In the genomic region with DNA sequence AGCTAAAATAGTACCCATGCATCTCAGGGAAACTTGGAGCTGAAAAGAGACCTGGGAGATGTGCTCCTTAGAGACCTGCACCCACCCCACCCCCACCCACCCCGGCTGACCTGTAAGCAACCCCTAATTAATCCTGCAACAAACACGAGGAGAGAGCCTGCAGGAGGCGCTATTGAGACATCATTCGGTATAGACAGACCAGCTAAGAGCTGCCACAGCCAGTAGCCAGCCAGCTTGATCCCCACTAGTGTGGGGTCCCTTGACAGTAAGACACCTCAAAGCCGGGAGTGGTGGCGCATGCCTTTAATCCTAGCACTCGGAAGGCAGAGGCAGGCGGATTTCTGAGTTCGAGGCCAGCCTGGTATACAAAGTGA, we compare ENCODE assay signal across 8 mouse cellular contexts. TPM values are rescaled to one million over a fixed set of nuclear protein-coding genes. Genes with fewer than 3 reads are reported as not detected.
A peak's percentile ranks its signal among the peaks of the same experiment; 100 is the strongest.
DNase-seq lines count a peak whose midpoint lies in the region; ATAC-seq and TF ChIP-seq lines count a peak whose summit lies in the region.

No protein-coding gene starts in this region.

- no peaks in the 10 kb centered on the region for H3K79me2 ChIP-seq in liver, adult 2 months (ENCODE audit: control insufficient read depth, insufficient read depth, low read length)
- no peaks in the 10 kb centered on the region for H3K79me2 ChIP-seq in myocyte (ENCODE audit: control insufficient read depth, insufficient read depth)

- no peak for TF ChIP-seq EP300 in stomach, postnatal 0 days (optimal IDR thresholded peaks at IDR 0.05)

- no peaks in the 10 kb centered on the region for H3K4me1 ChIP-seq in liver, adult 2 months (ENCODE audit: control insufficient read depth, insufficient read depth, low read length)
- H3K4me1 ChIP-seq in stomach, postnatal 0 days (replicated peaks; ENCODE audit: control insufficient read depth, insufficient read depth), result no peaks in the 10 kb centered on the region

- peak overlapping the region; percentile 55 for H3ac ChIP-seq in myocyte (ENCODE audit: control insufficient read depth, insufficient read length)

- H3K9ac ChIP-seq in liver, adult 2 months (ENCODE audit: low read depth, low read length), result peak overlapping the region; percentile 96
- peak overlapping the region; percentile 80 for H3K9ac ChIP-seq in stomach, postnatal 0 days (ENCODE audit: low read length)

- H3K9me3 ChIP-seq in stomach, postnatal 0 days (ENCODE audit: control insufficient read depth, low read length), result no peaks in the 10 kb centered on the region

- TF ChIP-seq CTCF in liver, adult 2 months (IDR thresholded peaks at IDR 0.05; ENCODE audit: low read depth, low read length), result peak; percentile 47
- peak; percentile 68 for TF ChIP-seq CTCF in stomach, postnatal 0 days (IDR thresholded peaks at IDR 0.05; ENCODE audit: low read depth)

- H3K27ac ChIP-seq in liver, adult 2 months (replicated peaks; ENCODE audit: insufficient read depth, low read depth, low read length), result peak overlapping the region; percentile 76; the same call in 1 of the 2 replicates
- H3K27ac ChIP-seq in stomach, postnatal 0 days (replicated peaks), result peak overlapping the region; percentile 75

- H3K4me2 ChIP-seq in myocyte (ENCODE audit: low read depth), result peak overlapping the region; percentile 89
- H3K4me2 ChIP-seq in stomach, postnatal 0 days (replicated peaks; ENCODE audit: low read depth), result peak overlapping the region; percentile 92

- ATAC-seq in stomach, postnatal 0 days (ENCODE audit: low FRiP score, low TSS enrichment), result peak; percentile 68

- WGBS in liver, adult 2 months, result 46% methylated on average over 9 of the region's 9 CpGs
- WGBS in stomach, postnatal 0 days, result 44% methylated on average over 9 of the region's 9 CpGs

- DNase-seq in A20 (ENCODE audit: low read depth, low spot score) (peak; percentile 91), adipocyte (ENCODE audit: low spot score) (peak; percentile 93)
- peak; percentile 64 for DNase-seq in embryo, embryonic 9.5 days (ENCODE audit: extremely low spot score)
- DNase-seq in heart, adult 8-10 months (ENCODE audit: low spot score), result peak; percentile 48
- peak; percentile 56 to 66 for DNase-seq in kidney, adult 8-10 months
- peak; percentile 66 for DNase-seq in liver, adult 2 months (ENCODE audit: extremely low read depth, low read depth, low spot score)
- DNase-seq in stomach, postnatal 0 days (ENCODE audit: low spot score), result peak; percentile 83

- H3K4me3 ChIP-seq in liver, adult 2 months (ENCODE audit: insufficient read depth, low read depth, low read length), result peak overlapping the region; percentile 94
- H3K4me3 ChIP-seq in myocyte, result peak overlapping the region; percentile 69
- peak overlapping the region; percentile 67 for H3K4me3 ChIP-seq in stomach, postnatal 0 days (ENCODE audit: low read depth, low read length)

- TF ChIP-seq POLR2A in liver, adult 2 months (IDR thresholded peaks at IDR 0.05; ENCODE audit: extremely low read depth, insufficient read depth, low read length), result no peak
- TF ChIP-seq POLR2A in myocyte (IDR thresholded peaks at IDR 0.05; ENCODE audit: insufficient read length, low read depth), result no peak

- no peaks in the 10 kb centered on the region for H3K27me3 ChIP-seq in liver, adult 2 months (ENCODE audit: control insufficient read depth, insufficient read depth, low read length)
- no peaks in the 10 kb centered on the region for H3K27me3 ChIP-seq in myocyte (ENCODE audit: control insufficient read depth, insufficient read depth, insufficient read length)
- H3K27me3 ChIP-seq in stomach, postnatal 0 days (ENCODE audit: control insufficient read depth, insufficient read depth, low read length), result no peaks in the 10 kb centered on the region

- no peaks in the 10 kb centered on the region for H3K36me3 ChIP-seq in liver, adult 2 months (ENCODE audit: control insufficient read depth, insufficient read depth, low read length)
- H3K36me3 ChIP-seq in myocyte (ENCODE audit: control insufficient read depth, insufficient read depth), result no peaks in the 10 kb centered on the region
- no peaks in the 10 kb centered on the region for H3K36me3 ChIP-seq in stomach, postnatal 0 days (ENCODE audit: control insufficient read depth, insufficient read depth, low read length)

TF ChIP-seq in myocyte, 11 proteins besides CTCF, POLR2A, EP300 and RAD21:
- TF ChIP-seq POLR2AphosphoS2 (IDR thresholded peaks at IDR 0.05; ENCODE audit: insufficient read length, low read depth) (no peak), TCF3 (IDR thresholded peaks at IDR 0.05; ENCODE audit: insufficient read length, low read depth) (no peak), MYOG (IDR thresholded peaks at IDR 0.05; ENCODE audit: control insufficient read depth in 1 of 3, insufficient read depth in 1 of 3, insufficient read length in 2 of 3, low read depth in 2 of 3) (no peak), USF1 (IDR thresholded peaks at IDR 0.05; ENCODE audit: low read depth) (no peak), MYOD1 (IDR thresholded peaks at IDR 0.05; ENCODE audit: control insufficient read depth in 1 of 3, insufficient read length in 2 of 3, low read depth in 2 of 3) (no peak), SRF (IDR thresholded peaks at IDR 0.05; ENCODE audit: control insufficient read depth, insufficient read length, low read depth) (no peak), REST (IDR thresholded peaks at IDR 0.05; ENCODE audit: insufficient read depth, insufficient read length) (no peak), MAX (IDR thresholded peaks at IDR 0.05; ENCODE audit: low read depth) (no peak), CEBPB (IDR thresholded peaks at IDR 0.05; ENCODE audit: insufficient read depth, poor library complexity, severe bottlenecking) (no peak)

RNA-seq across cellular contexts. Expression of a gene that starts 0.7 kb away (rescaled TPM):
- total RNA-seq in heart, adult 8-10 months (2022), result 10 to 100 TPM in 1 of 4 experiments, 1 to 10 TPM in 3; 6.3 to 11.9 (median 7.9) TPM
- total RNA-seq in liver, adult 2 months (2014; rRNA removed), result 13.5 and 19.1 TPM in 2 replicates
- polyA plus RNA-seq in liver, adult 2 months (2012; rRNA removed), result 17.9 and 30.0 TPM in 2 replicates
- 9.1 TPM for polyA plus RNA-seq in myocyte (2012; fragmentation: generic; extraction: Trizol)
- 9.4 and 10.2 TPM in 2 replicates for polyA plus RNA-seq in stomach, postnatal 0 days (2015; fragmentation: Nextera tagmentation; extraction: Ambion mirVana)

RNA-seq across cellular contexts. Expression of a gene that starts 13.8 kb away (rescaled TPM):
- not detected for total RNA-seq in heart, adult 8-10 months (2022)
- 0.09 and 0.13 TPM in 2 replicates for total RNA-seq in liver, adult 2 months (2014; rRNA removed)
- polyA plus RNA-seq in liver, adult 2 months (2012; rRNA removed), result 0.09 and 0.36 TPM in 2 replicates
- polyA plus RNA-seq in myocyte (2012; fragmentation: generic; extraction: Trizol), result not detected
- polyA plus RNA-seq in stomach, postnatal 0 days (2015; fragmentation: Nextera tagmentation; extraction: Ambion mirVana), result 43.8 and 51.6 TPM in 2 replicates

RNA-seq across cellular contexts. Expression of a gene that starts 17.6 kb away (rescaled TPM):
- not detected for total RNA-seq in heart, adult 8-10 months (2022)
- not detected in 2 replicates for total RNA-seq in liver, adult 2 months (2014; rRNA removed)
- polyA plus RNA-seq in liver, adult 2 months (2012; rRNA removed), result not detected in 2 replicates
- not detected for polyA plus RNA-seq in myocyte (2012; fragmentation: generic; extraction: Trizol)
- polyA plus RNA-seq in stomach, postnatal 0 days (2015; fragmentation: Nextera tagmentation; extraction: Ambion mirVana), result 0.24 and 0.29 TPM in 2 replicates

RNA-seq across cellular contexts. Expression of a gene that starts 26.4 kb away (rescaled TPM):
- total RNA-seq in heart, adult 8-10 months (2022), result not detected
- total RNA-seq in liver, adult 2 months (2014; rRNA removed), result not detected in 2 replicates
- not detected in 2 replicates for polyA plus RNA-seq in liver, adult 2 months (2012; rRNA removed)
- not detected for polyA plus RNA-seq in myocyte (2012; fragmentation: generic; extraction: Trizol)
- polyA plus RNA-seq in stomach, postnatal 0 days (2015; fragmentation: Nextera tagmentation; extraction: Ambion mirVana), result not detected in 2 replicates

RNA-seq across cellular contexts. Expression of a gene that starts 53.1 kb away (rescaled TPM):
- total RNA-seq in heart, adult 8-10 months (2022), result under 1 TPM in 1 of 4 experiments, not detected in 3; 0.28 TPM
- total RNA-seq in liver, adult 2 months (2014; rRNA removed), result 49.9 and 86.6 TPM in 2 replicates
- polyA plus RNA-seq in liver, adult 2 months (2012; rRNA removed), result 290 and 291 TPM in 2 replicates
- polyA plus RNA-seq in myocyte (2012; fragmentation: generic; extraction: Trizol), result not detected
- polyA plus RNA-seq in stomach, postnatal 0 days (2015; fragmentation: Nextera tagmentation; extraction: Ambion mirVana), result 15.4 and 16.2 TPM in 2 replicates

Comparison
In these comparisons a context has a peak if more than half of its experiments do, and no peak if none do; other contexts are left out.
1. Peak in every context shown above with its lines: DNase-seq, ATAC-seq, H3K4me3 ChIP-seq and H3K27ac ChIP-seq.
2. RNA of a gene that starts 13.8 kb away (polyA plus RNA-seq): 43.8 to 51.6 TPM in stomach, postnatal 0 days; 0.09 to 0.36 TPM in liver, adult 2 months and not detected in myocyte (single experiment); every median in the first group is over 10 times any median in the second.